Mouse (Mus musculus): ENCODE data around the gene Tmem161a. TPM values are rescaled to one million over a fixed set of nuclear protein-coding genes. Genes with fewer than 3 reads are reported as not detected.
A peak's percentile ranks its signal among the peaks of the same experiment; 100 is the strongest.

Tmem161a gene
- 81.7 and 87.8 TPM in 2 replicates for polyA plus RNA-seq (2015; fragmentation: Nextera tagmentation; extraction: Ambion mirVana)

- Histone ChIP-seq H3K27ac (ENCODE audit: low read length) (peak within 1 kb of the TSS; percentile 25), H3K4me3 (ENCODE audit: low read length) (peak within 1 kb of the TSS; percentile 72), H3K4me2 (replicated peaks; ENCODE audit: low read depth, low read length) (peak within 1 kb of the TSS; percentile 66), H3K27me3 (ENCODE audit: insufficient read depth, low read length) (peaks cover 2% of the 10 kb centered on the region), H3K9me3 (ENCODE audit: low read length) (no peaks in the 10 kb centered on the region), H3K36me3 (ENCODE audit: insufficient read depth, low read length) (peaks cover 7% of the 10 kb centered on the region; the same call in 1 of the 2 replicates), H3K4me1 (ENCODE audit: insufficient read depth, low read length) (peaks cover 14% of the 10 kb centered on the region; the same call in 1 of the 2 replicates), H3K9ac (replicated peaks; ENCODE audit: low read length) (peak within 1 kb of the TSS; percentile 81)
- ATAC-seq (ENCODE audit: low FRiP score, low TSS enrichment): peak; percentile 96
- 2% methylated on average over 27 of the region's 27 CpGs for WGBS
These were observed at the start of gene Tmem161a for GRCm38 (mm10) chr8:70172043-70172681. Gene Tmem161a (plus strand): TSS chr8:70172356.

- ATAC-seq (ENCODE audit: low FRiP score, low TSS enrichment): no peak
- H3K27me3 ChIP-seq (ENCODE audit: insufficient read depth, low read length): peaks cover 32% of the 10 kb centered on the region
These were observed 49.3 kb upstream of the Tmem161a start for GRCm38 (mm10) chr8:70122863-70123262.

DNA sequence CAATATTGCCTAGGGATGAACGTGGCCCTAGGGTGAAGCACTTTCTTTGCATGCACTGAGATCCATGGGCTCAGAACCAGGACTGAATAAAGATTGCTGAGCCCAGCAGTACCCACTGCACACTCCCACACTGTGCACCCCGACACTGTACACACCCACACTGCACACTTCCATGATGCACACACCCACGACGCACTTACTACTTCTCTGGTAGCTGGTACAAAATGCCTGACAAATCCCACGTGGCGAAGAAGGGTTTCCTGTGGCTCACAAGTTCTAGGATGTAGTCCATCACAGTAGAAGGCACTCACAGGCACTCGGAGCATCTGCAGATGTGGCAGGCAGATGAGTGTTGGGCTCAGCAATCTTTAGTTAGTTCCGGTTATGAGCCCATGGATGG is 47.2 kb upstream of the Tmem161a start:
- no peak for ATAC-seq (ENCODE audit: low FRiP score, low TSS enrichment)
- Histone ChIP-seq H3K9me3 (ENCODE audit: low read length) (no peaks in the 10 kb centered on the region), H3K9ac (replicated peaks; ENCODE audit: low read length) (no peak overlapping the region), H3K36me3 (ENCODE audit: insufficient read depth, low read length) (no peaks in the 10 kb centered on the region), H3K4me2 (replicated peaks; ENCODE audit: low read depth, low read length) (no peak overlapping the region), H3K4me1 (ENCODE audit: insufficient read depth, low read length) (peaks cover 9% of the 10 kb centered on the region), H3K27me3 (ENCODE audit: insufficient read depth, low read length) (peaks cover 11% of the 10 kb centered on the region), H3K27ac (ENCODE audit: low read length) (no peak overlapping the region), H3K4me3 (ENCODE audit: low read length) (no peak overlapping the region)
- 60% methylated on average over 8 of the region's 8 CpGs for WGBS

More at GRCm38 (mm10) chr8:70122863-70123262, 49.3 kb upstream of the Tmem161a start:
- no peak overlapping the region for H3K27ac ChIP-seq (ENCODE audit: low read length)
- H3K9ac ChIP-seq (replicated peaks; ENCODE audit: low read length): no peak overlapping the region
- H3K4me1 ChIP-seq (ENCODE audit: insufficient read depth, low read length): peaks cover 5% of the 10 kb centered on the region
- WGBS: 48% methylated on average over 2 of the region's 2 CpGs
- no peaks in the 10 kb centered on the region for H3K36me3 ChIP-seq (ENCODE audit: insufficient read depth, low read length)
- H3K4me3 ChIP-seq (ENCODE audit: low read length): no peak overlapping the region
- H3K4me2 ChIP-seq (replicated peaks; ENCODE audit: low read depth, low read length): no peak overlapping the region
- H3K9me3 ChIP-seq (ENCODE audit: low read length): no peaks in the 10 kb centered on the region

- 87% methylated on average over 3 of the region's 3 CpGs for WGBS
These were observed 43.7 kb upstream of the Tmem161a start for GRCm38 (mm10) chr8:70128435-70128834.

DNA sequence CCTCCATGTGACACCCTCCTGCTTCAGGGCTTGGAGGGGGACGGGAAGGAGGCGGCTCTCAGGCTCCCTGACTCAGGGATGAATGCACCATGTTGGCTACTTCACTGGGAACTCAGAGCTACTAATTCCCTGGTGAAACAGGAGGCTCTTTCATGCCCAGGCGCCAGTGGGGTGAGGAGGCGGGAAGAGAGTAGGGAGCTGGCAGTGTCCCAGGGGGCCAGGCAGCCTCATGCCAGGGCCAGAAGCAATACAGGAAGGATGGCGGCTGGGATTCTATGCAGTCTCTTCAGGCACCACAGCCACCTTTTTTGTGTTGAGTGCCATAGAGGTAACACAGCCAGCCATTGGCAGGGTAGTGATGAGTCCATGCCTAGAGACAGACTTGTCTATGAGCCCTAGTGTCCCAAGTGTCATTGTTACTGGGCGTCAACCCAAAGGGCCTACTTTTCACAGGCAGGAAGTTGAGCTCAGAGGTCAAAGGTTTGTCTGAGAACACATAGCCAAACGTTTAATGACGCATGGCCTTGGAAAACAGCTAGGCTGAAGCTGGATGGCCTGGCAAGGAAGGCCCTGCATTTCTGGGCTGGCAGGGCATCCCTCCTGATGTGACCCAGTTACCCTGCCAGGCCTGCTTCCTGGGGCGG is 42.7 kb upstream of the Tmem161a start:
- Histone ChIP-seq H3K9ac (replicated peaks; ENCODE audit: low read length) (no peak overlapping the region), H3K4me3 (ENCODE audit: low read length) (no peak overlapping the region), H3K4me2 (replicated peaks; ENCODE audit: low read depth, low read length) (no peak overlapping the region), H3K27ac (ENCODE audit: low read length) (no peak overlapping the region), H3K9me3 (ENCODE audit: low read length) (no peaks in the 10 kb centered on the region), H3K36me3 (ENCODE audit: insufficient read depth, low read length) (peaks cover 14% of the 10 kb centered on the region), H3K27me3 (ENCODE audit: insufficient read depth, low read length) (no peaks in the 10 kb centered on the region), H3K4me1 (ENCODE audit: insufficient read depth, low read length) (peaks cover 11% of the 10 kb centered on the region)
- ATAC-seq (ENCODE audit: low FRiP score, low TSS enrichment): no peak
- 54% methylated on average over 9 of the region's 9 CpGs for WGBS

More at GRCm38 (mm10) chr8:70128435-70128834, 43.7 kb upstream of the Tmem161a start:
- Histone ChIP-seq H3K4me2 (replicated peaks; ENCODE audit: low read depth, low read length) (no peak overlapping the region), H3K36me3 (ENCODE audit: insufficient read depth, low read length) (0 out of 2 replicates have a peak, but pooled peaks cover 5% of the 10 kb centered on the region), H3K9me3 (ENCODE audit: low read length) (no peaks in the 10 kb centered on the region), H3K9ac (replicated peaks; ENCODE audit: low read length) (no peak overlapping the region), H3K4me1 (ENCODE audit: insufficient read depth, low read length) (peaks cover 11% of the 10 kb centered on the region), H3K4me3 (ENCODE audit: low read length) (no peak overlapping the region), H3K27ac (ENCODE audit: low read length) (no peak overlapping the region), H3K27me3 (ENCODE audit: insufficient read depth, low read length) (no peaks in the 10 kb centered on the region)
- no peak for ATAC-seq (ENCODE audit: low FRiP score, low TSS enrichment)

GRCm38 (mm10) chr8:70130066-70130465 is 42.1 kb upstream of the Tmem161a start:
- Histone ChIP-seq H3K4me3 (ENCODE audit: low read length) (no peak overlapping the region), H3K9me3 (ENCODE audit: low read length) (no peaks in the 10 kb centered on the region), H3K9ac (replicated peaks; ENCODE audit: low read length) (no peak overlapping the region), H3K4me1 (ENCODE audit: insufficient read depth, low read length) (peaks cover 11% of the 10 kb centered on the region), H3K36me3 (ENCODE audit: insufficient read depth, low read length) (peaks cover 20% of the 10 kb centered on the region), H3K4me2 (replicated peaks; ENCODE audit: low read depth, low read length) (no peak overlapping the region), H3K27ac (ENCODE audit: low read length) (no peak overlapping the region), H3K27me3 (ENCODE audit: insufficient read depth, low read length) (no peaks in the 10 kb centered on the region)
- WGBS: 83% methylated on average over 3 of the region's 3 CpGs
- ATAC-seq (ENCODE audit: low FRiP score, low TSS enrichment): no peak

DNA sequence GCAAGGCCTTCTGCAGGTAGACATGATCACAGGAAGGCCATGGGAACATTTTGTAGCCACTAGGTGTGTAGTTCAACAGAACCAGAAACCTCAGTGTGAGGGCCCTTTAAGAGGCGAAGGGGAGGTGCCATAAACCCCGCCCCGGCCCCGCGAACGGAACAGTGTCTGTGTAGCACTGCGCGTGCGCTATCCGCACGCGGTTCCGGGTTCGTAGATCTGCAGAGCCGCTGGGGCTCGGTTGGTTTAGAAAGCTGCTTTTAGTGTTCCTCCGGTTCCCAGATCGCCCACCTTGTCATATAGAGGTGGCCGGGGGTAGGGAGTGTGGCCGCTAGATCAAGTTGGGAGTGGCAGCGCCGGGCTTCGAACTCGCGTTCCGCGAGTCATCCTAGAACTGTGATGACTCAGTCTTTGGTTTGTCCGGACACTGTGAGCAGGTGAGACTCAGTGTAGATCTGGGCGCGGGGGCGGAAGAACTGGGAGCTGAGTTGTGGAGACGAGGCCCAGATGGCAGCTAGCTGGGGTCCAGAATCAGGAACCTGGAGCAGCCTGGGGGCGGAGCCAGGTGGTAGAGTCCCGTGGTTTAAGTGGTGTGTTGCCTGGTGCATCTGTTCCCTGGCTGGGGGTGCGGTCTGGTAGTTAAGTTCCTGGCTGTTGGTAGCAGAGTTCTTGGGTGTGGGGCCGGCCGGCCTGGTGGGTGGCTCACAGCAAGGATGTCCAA is 40.8 kb upstream of the Tmem161a start, which contains the start of gene Nr2c2ap:
Gene Nr2c2ap (plus strand): TSS at position 168 of the 718 bp plus-strand sequence.
- Histone ChIP-seq H3K27ac (ENCODE audit: low read length) (no peak within 1 kb of the TSS), H3K4me1 (ENCODE audit: insufficient read depth, low read length) (peaks cover 11% of the 10 kb centered on the region), H3K9ac (replicated peaks; ENCODE audit: low read length) (peak within 1 kb of the TSS; percentile 64), H3K9me3 (ENCODE audit: low read length) (no peaks in the 10 kb centered on the region), H3K27me3 (ENCODE audit: insufficient read depth, low read length) (no peaks in the 10 kb centered on the region), H3K4me2 (replicated peaks; ENCODE audit: low read depth, low read length) (peak within 1 kb of the TSS; percentile 70), H3K36me3 (ENCODE audit: insufficient read depth, low read length) (peaks cover 33% of the 10 kb centered on the region), H3K4me3 (ENCODE audit: low read length) (peak within 1 kb of the TSS; percentile 66)
- peak; percentile 90 for ATAC-seq (ENCODE audit: low FRiP score, low TSS enrichment)
- WGBS: 3% methylated on average over 37 of the region's 37 CpGs

DNA sequence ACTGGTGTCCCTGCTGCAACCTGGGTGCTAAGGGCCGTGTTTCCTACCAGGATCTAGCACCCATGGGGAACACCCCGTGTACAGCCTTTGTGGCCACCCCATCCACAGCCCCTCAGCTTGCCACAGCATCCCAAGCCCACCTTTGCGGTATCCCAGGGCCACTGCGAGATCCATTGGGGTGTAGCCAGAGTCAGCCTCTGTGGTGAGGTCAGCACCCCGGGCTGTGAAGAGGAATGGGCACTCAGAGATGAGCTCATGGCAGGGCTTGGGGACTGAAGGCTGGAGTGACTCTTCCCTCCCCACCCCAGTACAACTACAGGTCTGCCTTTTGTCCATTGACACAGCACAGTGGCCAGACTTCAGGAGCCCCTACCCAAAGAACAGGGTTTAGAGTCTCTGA is 38.1 kb upstream of the Tmem161a start:
- H3K36me3 ChIP-seq (ENCODE audit: insufficient read depth, low read length): peaks cover 36% of the 10 kb centered on the region
- H3K4me2 ChIP-seq (replicated peaks; ENCODE audit: low read depth, low read length): no peak overlapping the region
- no peaks in the 10 kb centered on the region for H3K9me3 ChIP-seq (ENCODE audit: low read length)
- H3K27ac ChIP-seq (ENCODE audit: low read length): no peak overlapping the region
- no peaks in the 10 kb centered on the region for H3K27me3 ChIP-seq (ENCODE audit: insufficient read depth, low read length)
- peaks cover 22% of the 10 kb centered on the region for H3K4me1 ChIP-seq (ENCODE audit: insufficient read depth, low read length)
- no peak for ATAC-seq (ENCODE audit: low FRiP score, low TSS enrichment)
- no peak overlapping the region for H3K4me3 ChIP-seq (ENCODE audit: low read length)
- 85% methylated on average over 5 of the region's 5 CpGs for WGBS
- no peak overlapping the region for H3K9ac ChIP-seq (replicated peaks; ENCODE audit: low read length)

GRCm38 (mm10) chr8:70134931-70135330 is 37.2 kb upstream of the Tmem161a start:
- no peak overlapping the region for H3K4me3 ChIP-seq (ENCODE audit: low read length)
- no peaks in the 10 kb centered on the region for H3K27me3 ChIP-seq (ENCODE audit: insufficient read depth, low read length)
- H3K9ac ChIP-seq (replicated peaks; ENCODE audit: low read length): no peak overlapping the region
- H3K4me2 ChIP-seq (replicated peaks; ENCODE audit: low read depth, low read length): no peak overlapping the region
- peaks cover 17% of the 10 kb centered on the region for H3K4me1 ChIP-seq (ENCODE audit: insufficient read depth, low read length)
- WGBS: 88% methylated on average over 9 of the region's 9 CpGs
- no peaks in the 10 kb centered on the region for H3K9me3 ChIP-seq (ENCODE audit: low read length)
- ATAC-seq (ENCODE audit: low FRiP score, low TSS enrichment): no peak
- H3K27ac ChIP-seq (ENCODE audit: low read length): no peak overlapping the region
- peaks cover 36% of the 10 kb centered on the region for H3K36me3 ChIP-seq (ENCODE audit: insufficient read depth, low read length)
